Mouse (Mus musculus) monocyte, adult 5-6 weeks (primary cell): ENCODE measurements around the gene Kcnk7. TPM values are rescaled to one million over a fixed set of nuclear protein-coding genes. Genes with fewer than 3 reads are reported as not detected.

Experiments
- ATAC-seq: fragments of 153-309, 156-312 bp; replicated peaks from 2 replicates; pipeline ENCODE4 v1.8.0; 2017; ENCODE audit warnings: mild to moderate bottlenecking; ENCODE audit not compliant: low TSS enrichment, insufficient number of reproducible peaks, severe bottlenecking, poor library complexity, low FRiP score
- total RNA-seq: library from RNA; stranded (forward); fragments of 200-1000, 200-491, 200-594 nt; gene quantifications from 3 replicates; pipeline ENCODE4 v1.2.3, GENCODE M21; 2017

The Kcnk7 gene
- total RNA-seq, 1 experiment from 2014 or later: 1.3 TPM

- no peak for ATAC-seq
Observed at GRCm38 (mm10) chr19:5740320-5741317, 36.5 kb downstream of the Kcnk7 start, which contains the start of gene Ltbp3. Gene Ltbp3 (plus strand): TSS chr19:5740904.

DNA sequence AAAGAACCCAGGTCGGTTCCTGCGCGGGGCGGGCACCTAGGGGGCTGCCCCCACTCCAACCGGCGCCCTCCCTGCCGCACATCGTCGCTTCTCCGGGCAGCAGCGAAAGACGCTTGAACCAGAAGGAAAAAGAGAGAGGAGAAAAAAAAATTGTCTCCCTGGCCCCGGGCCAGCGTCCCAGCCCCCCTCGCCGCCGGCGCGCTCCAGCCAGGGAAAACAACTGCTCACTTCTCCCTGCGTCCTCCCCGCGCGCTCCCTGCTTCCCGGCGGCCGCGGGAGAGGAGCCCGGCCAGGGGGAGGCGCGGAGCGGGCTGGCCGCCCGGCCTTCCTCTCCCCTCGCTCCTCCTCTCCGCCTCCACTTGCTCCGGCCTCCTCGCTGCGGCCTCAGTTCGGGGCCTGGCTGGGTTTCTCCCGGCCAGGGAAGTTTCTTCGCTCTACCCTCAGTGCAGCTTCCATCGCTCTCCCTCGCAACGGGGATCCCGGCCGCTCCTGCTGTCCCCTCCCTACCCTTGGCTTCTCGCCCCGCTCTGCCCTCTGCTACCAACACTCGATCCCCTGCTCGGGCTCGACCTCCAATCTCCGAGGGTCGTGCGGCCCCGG is 37.6 kb downstream of the Kcnk7 start:
- no peak for ATAC-seq

- no peak for ATAC-seq
Observed at GRCm38 (mm10) chr19:5742241-5742641, 38.1 kb downstream of the Kcnk7 start.

DNA sequence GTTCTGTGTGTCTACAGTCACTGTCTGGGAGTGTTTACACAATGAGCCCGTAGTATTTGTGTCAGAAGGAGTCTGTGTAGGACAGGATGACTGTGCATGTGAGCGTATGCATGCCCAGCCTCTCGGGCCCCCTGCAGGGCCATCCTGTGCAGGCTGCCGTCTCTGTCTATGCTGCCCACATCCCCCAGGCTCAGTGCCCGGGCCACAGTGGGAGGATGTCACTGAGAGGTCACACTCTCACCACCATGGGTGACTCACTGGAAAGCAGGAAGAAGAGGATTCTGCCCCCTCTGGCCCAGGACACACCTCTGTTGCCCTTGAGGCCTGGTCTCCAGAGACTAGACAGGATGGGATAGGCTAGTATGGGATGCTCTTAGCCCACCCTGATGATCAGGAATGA is 39.4 kb downstream of the Kcnk7 start:
- ATAC-seq: peak; percentile 37

DNA sequence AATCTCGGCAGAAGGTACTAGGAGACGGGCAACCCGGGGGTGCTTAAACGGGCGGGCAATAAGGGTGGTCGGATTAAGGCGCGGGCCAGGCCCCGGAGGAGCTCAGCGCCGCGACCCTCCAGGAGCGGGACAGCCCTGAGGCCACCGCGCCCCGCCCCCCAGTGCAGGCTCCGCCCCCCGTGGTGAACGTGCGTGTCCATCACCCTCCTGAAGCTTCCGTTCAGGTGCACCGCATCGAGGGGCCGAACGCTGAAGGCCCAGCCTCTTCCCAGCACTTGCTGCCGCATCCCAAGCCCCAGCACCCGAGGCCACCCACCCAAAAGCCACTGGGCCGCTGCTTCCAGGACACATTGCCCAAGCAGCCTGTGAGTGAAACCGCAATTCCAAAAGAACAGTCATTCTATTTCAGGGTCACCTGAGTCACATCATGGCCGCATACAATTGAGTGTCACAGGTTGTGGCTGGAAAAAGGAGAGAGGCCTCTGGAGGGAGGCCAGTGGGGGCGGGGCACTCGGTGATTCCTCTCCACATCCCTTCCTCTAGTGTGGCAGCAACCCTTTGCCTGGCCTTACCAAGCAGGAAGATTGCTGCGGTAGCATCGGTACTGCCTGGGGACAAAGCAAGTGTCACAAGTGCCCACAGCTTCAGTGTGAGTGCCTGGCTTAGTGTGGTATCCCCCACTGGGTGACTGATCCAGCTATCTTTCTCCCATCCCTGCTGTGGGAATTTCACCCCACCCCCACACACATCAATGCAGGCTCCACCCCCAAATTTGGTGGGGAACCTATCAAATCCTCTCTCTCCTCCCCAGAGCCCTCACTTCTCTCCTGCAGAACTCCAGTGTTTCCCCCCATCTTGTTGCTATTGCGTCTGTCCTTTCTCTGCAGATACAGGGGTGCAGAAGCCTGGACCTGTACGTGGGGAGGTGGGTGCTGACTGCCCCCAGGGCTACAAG is 41.9 kb downstream of the Kcnk7 start:
- no peak for ATAC-seq

GRCm38 (mm10) chr19:5746907-5747363 is 42.8 kb downstream of the Kcnk7 start:
- no peak for ATAC-seq

DNA sequence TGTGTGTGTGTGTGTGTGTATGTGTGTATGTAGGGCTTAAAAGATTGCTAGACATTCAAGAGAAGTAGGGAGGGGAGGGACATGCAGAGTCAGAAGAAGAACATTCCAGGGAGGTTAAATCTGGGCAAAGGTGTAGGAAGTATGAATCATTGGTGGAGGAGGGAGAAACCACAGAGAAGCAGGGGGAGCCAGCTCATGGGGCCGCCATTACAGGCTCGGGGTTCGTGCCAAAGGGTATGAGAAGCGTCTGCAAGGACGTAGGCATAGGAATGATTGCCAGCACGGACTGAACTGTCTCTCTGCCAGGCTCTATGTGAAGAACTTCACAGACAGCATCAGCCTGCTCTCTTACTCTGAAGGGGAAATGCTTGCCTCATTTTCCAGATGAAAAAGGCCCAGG is 45.3 kb downstream of the Kcnk7 start:
- no peak for ATAC-seq

- no peak for ATAC-seq
Observed at GRCm38 (mm10) chr19:5750951-5751350, 46.8 kb downstream of the Kcnk7 start.

DNA sequence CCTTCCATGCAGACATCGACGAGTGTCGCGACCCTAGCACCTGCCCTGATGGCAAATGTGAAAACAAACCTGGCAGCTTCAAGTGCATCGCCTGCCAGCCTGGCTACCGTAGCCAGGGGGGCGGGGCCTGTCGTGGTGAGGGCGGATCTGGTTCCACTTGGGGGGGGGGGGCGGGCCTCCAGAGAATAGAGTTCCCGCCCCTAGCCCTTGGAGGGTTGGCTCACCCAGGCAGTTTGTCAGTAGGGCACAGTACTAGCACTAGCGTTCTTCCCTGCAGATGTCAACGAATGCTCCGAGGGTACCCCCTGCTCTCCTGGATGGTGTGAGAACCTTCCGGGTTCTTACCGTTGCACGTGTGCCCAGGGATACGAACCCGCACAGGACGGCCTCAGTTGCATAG is 47.6 kb downstream of the Kcnk7 start:
- ATAC-seq: no peak

DNA sequence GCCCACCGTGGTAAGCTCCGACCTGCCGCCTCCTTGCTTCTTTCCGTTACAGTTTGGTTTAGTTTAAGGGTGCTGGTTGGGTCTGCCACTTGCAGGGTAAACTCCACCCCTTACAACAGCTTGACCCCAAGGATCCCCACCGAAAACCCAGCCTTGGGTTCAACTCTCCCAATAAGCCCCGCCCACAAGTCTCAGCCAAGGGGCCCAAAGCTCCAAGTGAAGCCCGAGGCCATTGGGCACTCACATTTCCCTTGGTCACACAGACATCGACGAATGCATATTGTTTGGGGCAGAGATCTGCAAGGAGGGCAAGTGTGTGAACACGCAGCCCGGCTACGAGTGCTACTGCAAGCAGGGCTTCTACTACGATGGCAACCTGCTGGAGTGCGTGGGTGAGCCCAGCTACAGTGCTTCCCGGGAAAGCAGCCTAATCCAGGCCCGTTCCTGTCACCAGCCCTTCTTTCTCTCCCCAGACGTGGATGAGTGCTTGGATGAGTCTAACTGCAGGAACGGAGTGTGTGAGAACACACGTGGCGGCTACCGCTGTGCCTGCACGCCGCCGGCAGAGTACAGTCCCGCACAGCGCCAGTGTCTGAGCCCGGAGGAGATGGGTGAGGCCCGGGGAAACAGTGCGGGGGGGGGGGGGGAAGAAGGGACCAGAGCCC is 52.3 kb downstream of the Kcnk7 start:
- no peak for ATAC-seq

Other genes with a start within 250 kb of the Kcnk7 start
- gene Ccdc85b, start 246.5 kb upstream of the Kcnk7 start, total RNA-seq: 1.2 to 4.1 TPM (median 3.8 TPM) in 3 replicates
- gene Fibp, start 243.8 kb upstream of the Kcnk7 start, total RNA-seq: 71.3 to 104 TPM (median 95.3 TPM) in 3 replicates
- 113 to 416 TPM (median 150 TPM) in 3 replicates for gene Ctsw, start 235.9 kb upstream of the Kcnk7 start, total RNA-seq
- 2.0 to 5.9 TPM in 2 of 3 replicates, not detected in the other for gene Efemp2, start 230.4 kb upstream of the Kcnk7 start, total RNA-seq
- gene Mus81, start 216.0 kb upstream of the Kcnk7 start, total RNA-seq: 8.7 to 20.2 TPM (median 11.6 TPM) in 3 replicates
- 931 to 1,266 TPM (median 1,127 TPM) in 3 replicates for gene Cfl1, start 213.9 kb upstream of the Kcnk7 start, total RNA-seq
- gene 1700020D05Rik, start 200.6 kb upstream of the Kcnk7 start, total RNA-seq: 0.29 TPM in 1 of 3 replicates, not detected in the others
- 2.4 to 6.9 TPM (median 4.7 TPM) in 3 replicates for gene Snx32, start 193.8 kb upstream of the Kcnk7 start, total RNA-seq
- not detected in 3 replicates for gene Ovol1, start 143.7 kb upstream of the Kcnk7 start, total RNA-seq
- 13.2 to 18.0 TPM (median 16.1 TPM) in 3 replicates for gene Ap5b1, start 136.3 kb upstream of the Kcnk7 start, total RNA-seq
- 71.5 to 138 TPM (median 136 TPM) in 3 replicates for gene Rnaseh2c, start 102.5 kb upstream of the Kcnk7 start, total RNA-seq
- 65.5 to 109 TPM (median 99.2 TPM) in 3 replicates for gene Kat5, start 94.1 kb upstream of the Kcnk7 start, total RNA-seq
- gene Rela, start 66.9 kb upstream of the Kcnk7 start, total RNA-seq: 58.6 to 89.7 TPM (median 73.2 TPM) in 3 replicates
- 83.5 to 149 TPM (median 83.8 TPM) in 3 replicates for gene Sipa1, start 40.7 kb upstream of the Kcnk7 start, total RNA-seq
- 41.8 to 57.5 TPM (median 46.8 TPM) in 3 replicates for gene Map3k11, start 15.6 kb upstream of the Kcnk7 start, total RNA-seq
- gene Pcnx3, start 15.5 kb upstream of the Kcnk7 start, total RNA-seq: 13.3 to 41.9 TPM (median 22.3 TPM) in 3 replicates
- 141 to 192 TPM (median 174 TPM) in 3 replicates for gene Ehbp1l1, start 21.9 kb downstream of the Kcnk7 start, total RNA-seq
- 33.1 to 54.4 TPM (median 45.1 TPM) in 3 replicates for gene Fam89b, start 25.3 kb downstream of the Kcnk7 start, total RNA-seq
- 1.2 to 9.7 TPM (median 2.2 TPM) in 3 replicates for gene Ltbp3, start 36.5 kb downstream of the Kcnk7 start, total RNA-seq
- gene Scyl1, start 67.1 kb downstream of the Kcnk7 start, total RNA-seq: 37.3 to 55.9 TPM (median 44.9 TPM) in 3 replicates
- 32.8 to 50.6 TPM (median 34.5 TPM) in 3 replicates for gene Frmd8, start 170.9 kb downstream of the Kcnk7 start, total RNA-seq
- 64.4 to 73.5 TPM (median 69.7 TPM) in 3 replicates for gene Slc25a45, start 173.4 kb downstream of the Kcnk7 start, total RNA-seq
- 0.64 to 0.97 TPM (median 0.95 TPM) in 3 replicates for gene Tigd3, start 189.8 kb downstream of the Kcnk7 start, total RNA-seq
- 50.3 to 76.6 TPM (median 76.0 TPM) in 3 replicates for gene Dpf2, start 208.6 kb downstream of the Kcnk7 start, total RNA-seq
- 14.7 to 32.1 TPM (median 27.0 TPM) in 3 replicates for gene Cdc42ep2, start 220.4 kb downstream of the Kcnk7 start, total RNA-seq